17 mouse cellular contexts compared by ENCODE assay signal in the genomic region with DNA sequence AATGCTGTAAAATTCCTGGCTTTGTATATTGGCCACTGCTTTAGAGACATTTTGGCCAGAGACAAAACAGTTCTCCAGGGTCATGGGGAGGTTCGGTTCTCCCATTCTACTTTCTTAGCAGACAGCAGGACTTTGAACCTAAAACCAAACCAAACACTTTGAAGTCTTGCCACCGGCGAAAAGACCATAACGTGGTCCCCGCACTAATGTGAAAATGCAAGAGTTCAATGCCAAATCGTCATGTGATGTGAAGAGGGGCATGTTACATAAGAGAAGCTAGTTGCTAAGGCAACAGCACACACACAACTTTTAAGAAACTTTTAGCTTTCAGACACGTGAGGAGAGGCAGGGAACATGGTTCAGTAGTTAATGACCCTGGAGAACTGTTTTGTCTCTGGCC. TPM values are rescaled to one million over a fixed set of nuclear protein-coding genes. Genes with fewer than 3 reads are reported as not detected.
DNase-seq lines count a peak whose midpoint lies in the region; ATAC-seq lines count a peak whose summit lies in the region.
"Had no signal": no experiment of that assay in that cellular context is flagged by ENCODE, and none has a peak within 500 bp of the region (broad histone marks: within the 10 kb centered on the region; RNA-seq: fewer than 3 reads in every experiment).

No protein-coding gene starts in this region.

- H3K4me1 ChIP-seq in lung, embryonic 15.5 days = peaks cover 46% of the 10 kb centered on the region
- H3K4me1 ChIP-seq: liver, embryonic 12.5 days had no signal

- WGBS in lung, embryonic 15.5 days = 33% methylated on average over 7 of the region's 7 CpGs

- peak overlapping the region; percentile 72 for H3K27ac ChIP-seq in lung, embryonic 15.5 days
- H3K27ac ChIP-seq: gastrocnemius, adult 2 months; hindbrain, embryonic 15.5 days; liver, embryonic 12.5 days; midbrain, embryonic 15.5 days had no signal

- no peaks in the 10 kb centered on the region for H3K36me3 ChIP-seq in lung, embryonic 15.5 days
- H3K36me3 ChIP-seq: hindbrain, embryonic 15.5 days; liver, embryonic 12.5 days; midbrain, embryonic 15.5 days had no signal

- no peak overlapping the region for H3K4me2 ChIP-seq in lung, embryonic 15.5 days
- H3K4me2 ChIP-seq: hindbrain, embryonic 15.5 days; liver, embryonic 12.5 days; midbrain, embryonic 15.5 days had no signal

- H3K9me3 ChIP-seq in lung, embryonic 15.5 days = no peaks in the 10 kb centered on the region
- H3K9me3 ChIP-seq: hindbrain, embryonic 15.5 days; liver, embryonic 12.5 days; midbrain, embryonic 15.5 days had no signal

- DNase-seq in adrenal gland, adult (ENCODE audit: inconsistent age in 2 of 2, low spot score in 1 of 2) = peak; percentile 58 to 81
- no peak for DNase-seq in adrenal gland, postnatal 36 days
- DNase-seq in lung, postnatal 4 days = no peak
- DNase-seq in kidney, postnatal 36 days = peak; percentile 65 to 89
- peak; percentile 66 for DNase-seq in lung, postnatal 36 days
- no peak for DNase-seq in urinary bladder, adult 2 months (ENCODE audit: low spot score)
- no peak for DNase-seq in gastrocnemius, postnatal 25 days
- DNase-seq: cerebellum, adult 2 months; gastrocnemius, adult 2 months; heart, postnatal 10 days; right cerebral cortex, postnatal 14 days; thymus, postnatal 4 days had no signal

- no peaks in the 10 kb centered on the region for H3K27me3 ChIP-seq in lung, embryonic 15.5 days
- H3K27me3 ChIP-seq: hindbrain, embryonic 15.5 days; liver, embryonic 12.5 days; midbrain, embryonic 15.5 days had no signal

- ATAC-seq in lung, embryonic 15.5 days (ENCODE audit: borderline replicate concordance, extremely low read depth, low FRiP score, low TSS enrichment) = no peak; the same call in 1 of the 2 replicates
- ATAC-seq: forebrain, embryonic 14.5 days; liver, embryonic 12.5 days; midbrain, embryonic 15.5 days had no signal

- no peak overlapping the region for H3K9ac ChIP-seq in lung, embryonic 15.5 days
- H3K9ac ChIP-seq: hindbrain, embryonic 15.5 days; liver, embryonic 12.5 days; midbrain, embryonic 15.5 days had no signal

- H3K4me3 ChIP-seq in lung, embryonic 15.5 days = no peak overlapping the region
- H3K4me3 ChIP-seq: gastrocnemius, adult 2 months; hindbrain, embryonic 15.5 days; liver, embryonic 12.5 days; midbrain, embryonic 15.5 days had no signal

RNA-seq across cellular contexts. Expression of a gene that starts 17.0 kb away (rescaled TPM):
- under 1 TPM; 0.73 to 0.82 TPM for total RNA-seq in adrenal gland, postnatal 36 days (2021)
- 1.2 and 1.4 TPM in 2 replicates for polyA plus RNA-seq in lung, embryonic 15.5 days (2015; fragmentation: Nextera tagmentation; extraction: Ambion mirVana)
- polyA plus RNA-seq in urinary bladder, adult 2 months (2012; rRNA removed) = 5.0 and 6.9 TPM in 2 replicates
- not detected for total RNA-seq in gastrocnemius, postnatal 25 days (2021)
- total RNA-seq: gastrocnemius, adult 2 months had no signal

RNA-seq across cellular contexts. Expression of a gene that starts 19.1 kb away (rescaled TPM):
- total RNA-seq in adrenal gland, postnatal 36 days (2021) = 10 to 100 TPM; 74.8 to 83.2 TPM
- polyA plus RNA-seq in lung, embryonic 15.5 days (2015; fragmentation: Nextera tagmentation; extraction: Ambion mirVana) = 75.8 and 83.5 TPM in 2 replicates
- polyA plus RNA-seq in urinary bladder, adult 2 months (2012; rRNA removed) = 68.5 and 77.5 TPM in 2 replicates
- total RNA-seq in gastrocnemius, postnatal 25 days (2021) = 10 to 100 TPM; 18.4 to 23.1 TPM

RNA-seq across cellular contexts. Expression of a gene that starts 25.6 kb away (rescaled TPM):
- total RNA-seq in adrenal gland, postnatal 36 days (2021) = 1 to 10 TPM; 6.3 to 8.7 TPM
- 4.3 and 4.6 TPM in 2 replicates for polyA plus RNA-seq in lung, embryonic 15.5 days (2015; fragmentation: Nextera tagmentation; extraction: Ambion mirVana)
- 2.1 and 3.4 TPM in 2 replicates for polyA plus RNA-seq in urinary bladder, adult 2 months (2012; rRNA removed)
- 1 to 10 TPM; 2.9 TPM for total RNA-seq in gastrocnemius, postnatal 25 days (2021)

Comparison
In these comparisons a context has a peak if more than half of its experiments do, and no peak if none do; other contexts are left out.
1. DNase-seq: peak in adrenal gland, adult (2 of 2), kidney, postnatal 36 days (2 of 2) and lung, postnatal 36 days (single experiment); none in adrenal gland, postnatal 36 days (0 of 2), lung, postnatal 4 days (0 of 2), urinary bladder, adult 2 months (single experiment) and gastrocnemius, postnatal 25 days (single experiment).